Mouse (Mus musculus) liver, embryonic 14.5 days (tissue): ENCODE results near the gene Ncaph2. TPM values are rescaled to one million over a fixed set of nuclear protein-coding genes. Genes with fewer than 3 reads are reported as not detected.

Experiments
- ATAC-seq: fragments of 200-750 bp; cut with Nextera tagmentation; 2 replicates; pipeline ENCODE4 v1.8.0; 2017; ENCODE audit warnings: moderate number of reproducible peaks, mild to moderate bottlenecking, moderate library complexity; ENCODE audit not compliant: insufficient read depth
- DNase-seq, 3 experiments: peaks; one replicate each; pipeline ENCODE4 v3.0.0-alpha.2; 2012 to 2013; ENCODE audit warnings: low read depth in 3 of 3, low spot score in 3 of 3
- H3K27ac ChIP-seq: fragments of 300-500 bp; sonication (generic); 2 replicates; pipeline ENCODE4 v1.5.1; 2014; ENCODE audit warnings: moderate library complexity, mild to moderate bottlenecking, control low read depth, inconsistent platforms
- H3K27me3 ChIP-seq: fragments of 300-500 bp; sonication (generic); 2 replicates; pipeline ENCODE4 v1.6.1; 2014; ENCODE audit warnings: mild to moderate bottlenecking, low read length, moderate library complexity; ENCODE audit not compliant: control insufficient read depth, insufficient read depth
- H3K36me3 ChIP-seq: fragments of 300-500 bp; sonication (generic); replicated peaks from 2 replicates; pipeline ENCODE4 v1.6.1; 2014; ENCODE audit warnings: low read depth; ENCODE audit not compliant: control insufficient read depth, insufficient read depth
- H3K4me1 ChIP-seq, 2 experiments: fragments of 200-500 bp in 1 of 2; fragments of 300-500 bp in 1 of 2; sonication (generic) in 1 of 2; replicated peaks; 2 replicates each; pipeline ENCODE4 v1.6.1; 2012 to 2014; ENCODE audit warnings: antibody characterized with exemption in 1 of 2, inconsistent platforms in 1 of 2, low read length in 1 of 2; ENCODE audit not compliant: control insufficient read depth in 2 of 2, insufficient read depth in 2 of 2
- H3K4me2 ChIP-seq: fragments of 300-500 bp; sonication (generic); 2 replicates; pipeline ENCODE4 v1.6.1; 2014; ENCODE audit warnings: low read depth, mild to moderate bottlenecking, control low read depth, moderate library complexity
- H3K4me3 ChIP-seq, 2 experiments: fragments of 200-500 bp in 1 of 2; fragments of 300-500 bp in 1 of 2; sonication (generic) in 1 of 2; 2 replicates each; pipeline ENCODE4 v1.5.1; 2012 to 2014; ENCODE audit warnings: low read depth in 2 of 2, low read length in 2 of 2, mild to moderate bottlenecking in 2 of 2, control low read depth in 1 of 2, inconsistent platforms in 1 of 2, moderate library complexity in 1 of 2; ENCODE audit not compliant: insufficient read depth in 1 of 2
- H3K9ac ChIP-seq: fragments of 300-500 bp; sonication (generic); replicated peaks from 2 replicates; pipeline ENCODE4 v1.6.1; 2014; ENCODE audit warnings: mild to moderate bottlenecking, control low read depth, moderate library complexity
- H3K9me3 ChIP-seq: fragments of 300-500 bp; sonication (generic); 2 replicates; pipeline ENCODE4 v1.6.1; 2016; ENCODE audit warnings: low read length, mixed read lengths; ENCODE audit not compliant: control insufficient read depth
- CTCF ChIP-seq: IDR thresholded peaks from 2 replicates; pipeline ENCODE4 v1.5.1; 2016; ENCODE audit warnings: antibody characterized with exemption, low read depth, control low read depth
- EP300 ChIP-seq: IDR thresholded peaks from 2 replicates; pipeline ENCODE4 v1.6.1; 2016; ENCODE audit warnings: antibody characterized with exemption, low read depth
- WGBS: fragments of 180-500 bp; shearing (Covaris S2); extraction: QIAGEN DNeasy Blood & Tissue Kit; methylation state at CpG from one replicate; pipeline ENCODE4 v1.1.7; 2014; ENCODE audit not compliant: insufficient replicate concordance; 5-methylcytosine and 5-hydroxymethylcytosine counted together
- microRNA-seq: library from miRNA; unstranded; fragments of <30 nt; microRNA quantifications from one replicate; pipeline ENCODE4, GENCODE M21; 2016
- polyA plus RNA-seq, 2 experiments: library from polyadenylated mRNA; depleted of rRNA in 1 of 2; stranded (reverse) in 1 of 2; unstranded in 1 of 2; fragments of >200 nt; fragmentation: Nextera tagmentation in 1 of 2; extraction: Ambion mirVana in 1 of 2; gene quantifications; 2 replicates each; pipeline versions ENCODE4 v1.2.1 to v1.2.3; 2012 to 2014

Gene Ncaph2
- polyA plus RNA-seq, 2 experiments = 77.0 to 104 TPM

DNA sequence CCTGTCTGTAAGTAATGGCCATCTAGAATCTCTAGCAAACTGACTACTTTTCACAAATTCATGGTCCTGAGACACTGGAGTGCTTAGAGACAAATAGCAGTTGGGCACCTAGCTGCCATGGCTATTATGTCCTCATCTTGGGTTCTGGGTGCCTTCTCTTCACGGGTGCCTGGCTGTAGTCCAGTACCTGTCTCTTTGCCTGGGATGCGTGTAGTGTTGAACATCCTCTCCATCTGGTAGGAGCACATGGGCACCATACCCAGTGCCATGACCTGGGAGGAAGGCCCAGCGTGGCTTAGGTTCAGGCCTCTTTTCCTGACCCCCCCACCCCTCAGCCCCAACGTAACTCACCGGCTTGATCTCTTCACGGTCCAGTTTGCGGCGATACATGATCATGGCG lies 66.4 kb downstream of the Ncaph2 start:
- Histone ChIP-seq H3K4me1 (0 out of 4 replicates have a peak, but pooled peaks cover 0 to 4% of the 10 kb centered on the region in 2 experiments), H3K27me3 (no peaks in the 10 kb centered on the region), H3K4me3 (no peak overlapping the region), H3K36me3 (no peaks in the 10 kb centered on the region; the same call in 1 of the 2 replicates), H3K4me2 (no peak overlapping the region), H3K27ac (no peak overlapping the region), H3K9me3 (no peaks in the 10 kb centered on the region), H3K9ac (no peak overlapping the region)
- WGBS = 85% methylated on average over 9 of the region's 9 CpGs
- ATAC-seq (no peak), DNase-seq (no peak)
- TF ChIP-seq EP300 (no peak), CTCF (no peak)

Small RNA genes lying within 50 kb of the gene (microRNA-seq; reads per million reads assigned to microRNA genes)
- gene Mir6959 = not detected

Other genes with a start within 250 kb of the Ncaph2 start
- 12.0 and 13.6 TPM in 2 replicates for gene Tubgcp6, start 232.6 kb upstream of the Ncaph2 start, polyA plus RNA-seq (2012; rRNA removed)
- gene Tubgcp6, start 232.6 kb upstream of the Ncaph2 start, polyA plus RNA-seq (2014; fragmentation: Nextera tagmentation; extraction: Ambion mirVana) = 6.3 and 7.7 TPM in 2 replicates
- gene Hdac10, start 227.0 kb upstream of the Ncaph2 start, polyA plus RNA-seq (2012; rRNA removed) = 8.1 and 8.5 TPM in 2 replicates
- 5.3 and 6.3 TPM in 2 replicates for gene Hdac10, start 227.0 kb upstream of the Ncaph2 start, polyA plus RNA-seq (2014; fragmentation: Nextera tagmentation; extraction: Ambion mirVana)
- gene Mapk12, start 215.0 kb upstream of the Ncaph2 start, polyA plus RNA-seq (2012; rRNA removed) = 1.7 and 1.8 TPM in 2 replicates
- gene Mapk12, start 215.0 kb upstream of the Ncaph2 start, polyA plus RNA-seq (2014; fragmentation: Nextera tagmentation; extraction: Ambion mirVana) = 1.1 TPM in 2 replicates
- gene Mapk11, start 206.1 kb upstream of the Ncaph2 start, polyA plus RNA-seq (2012; rRNA removed) = 0.84 TPM in 2 replicates
- 0.49 and 0.83 TPM in 2 replicates for gene Mapk11, start 206.1 kb upstream of the Ncaph2 start, polyA plus RNA-seq (2014; fragmentation: Nextera tagmentation; extraction: Ambion mirVana)
- 21.6 and 23.7 TPM in 2 replicates for gene Plxnb2, start 174.9 kb upstream of the Ncaph2 start, polyA plus RNA-seq (2012; rRNA removed)
- gene Plxnb2, start 174.9 kb upstream of the Ncaph2 start, polyA plus RNA-seq (2014; fragmentation: Nextera tagmentation; extraction: Ambion mirVana) = 16.4 and 18.3 TPM in 2 replicates
- 4.5 TPM in 2 replicates for gene Dennd6b, start 159.2 kb upstream of the Ncaph2 start, polyA plus RNA-seq (2012; rRNA removed)
- 1.6 and 2.4 TPM in 2 replicates for gene Dennd6b, start 159.2 kb upstream of the Ncaph2 start, polyA plus RNA-seq (2014; fragmentation: Nextera tagmentation; extraction: Ambion mirVana)
- gene Ppp6r2, start 144.2 kb upstream of the Ncaph2 start, polyA plus RNA-seq (2012; rRNA removed) = 11.6 and 15.3 TPM in 2 replicates
- gene Ppp6r2, start 144.2 kb upstream of the Ncaph2 start, polyA plus RNA-seq (2014; fragmentation: Nextera tagmentation; extraction: Ambion mirVana) = 17.7 and 19.5 TPM in 2 replicates
- gene Sbf1, start 40.4 kb upstream of the Ncaph2 start, polyA plus RNA-seq (2012; rRNA removed) = 20.8 and 29.3 TPM in 2 replicates
- 17.8 and 23.5 TPM in 2 replicates for gene Sbf1, start 40.4 kb upstream of the Ncaph2 start, polyA plus RNA-seq (2014; fragmentation: Nextera tagmentation; extraction: Ambion mirVana)
- 2.5 and 2.7 TPM in 2 replicates for gene Adm2, start 33.0 kb upstream of the Ncaph2 start, polyA plus RNA-seq (2012; rRNA removed)
- 1.2 and 1.6 TPM in 2 replicates for gene Adm2, start 33.0 kb upstream of the Ncaph2 start, polyA plus RNA-seq (2014; fragmentation: Nextera tagmentation; extraction: Ambion mirVana)
- 9.7 and 11.2 TPM in 2 replicates for gene Miox, start 21.3 kb upstream of the Ncaph2 start, polyA plus RNA-seq (2012; rRNA removed)
- 10.2 and 10.8 TPM in 2 replicates for gene Miox, start 21.3 kb upstream of the Ncaph2 start, polyA plus RNA-seq (2014; fragmentation: Nextera tagmentation; extraction: Ambion mirVana)
- gene Lmf2, start 60 bp upstream of the Ncaph2 start, polyA plus RNA-seq (2012; rRNA removed) = 12.3 and 15.1 TPM in 2 replicates
- 17.2 and 18.9 TPM in 2 replicates for gene Lmf2, start 60 bp upstream of the Ncaph2 start, polyA plus RNA-seq (2014; fragmentation: Nextera tagmentation; extraction: Ambion mirVana)
- 9.8 and 10.7 TPM in 2 replicates for gene Sco2, start 18.1 kb downstream of the Ncaph2 start, polyA plus RNA-seq (2012; rRNA removed)
- gene Sco2, start 18.1 kb downstream of the Ncaph2 start, polyA plus RNA-seq (2014; fragmentation: Nextera tagmentation; extraction: Ambion mirVana) = 2.8 and 4.4 TPM in 2 replicates
- gene Tymp, start 21.3 kb downstream of the Ncaph2 start, polyA plus RNA-seq (2012; rRNA removed) = 0.70 and 0.88 TPM in 2 replicates
- gene Tymp, start 21.3 kb downstream of the Ncaph2 start, polyA plus RNA-seq (2014; fragmentation: Nextera tagmentation; extraction: Ambion mirVana) = 0.40 and 0.56 TPM in 2 replicates
- 0.76 and 0.89 TPM in 2 replicates for gene Odf3b, start 23.6 kb downstream of the Ncaph2 start, polyA plus RNA-seq (2012; rRNA removed)
- 0.57 and 1.3 TPM in 2 replicates for gene Odf3b, start 23.6 kb downstream of the Ncaph2 start, polyA plus RNA-seq (2014; fragmentation: Nextera tagmentation; extraction: Ambion mirVana)
- gene Klhdc7b, start 29.2 kb downstream of the Ncaph2 start, polyA plus RNA-seq (2012; rRNA removed) = not detected in 2 replicates
- not detected in 2 replicates for gene Klhdc7b, start 29.2 kb downstream of the Ncaph2 start, polyA plus RNA-seq (2014; fragmentation: Nextera tagmentation; extraction: Ambion mirVana)
- gene Syce3, start 54.8 kb downstream of the Ncaph2 start, polyA plus RNA-seq (2012; rRNA removed) = not detected in 2 replicates
- gene Syce3, start 54.8 kb downstream of the Ncaph2 start, polyA plus RNA-seq (2014; fragmentation: Nextera tagmentation; extraction: Ambion mirVana) = not detected in 2 replicates
- gene Cpt1b, start 70.1 kb downstream of the Ncaph2 start, polyA plus RNA-seq (2012; rRNA removed) = 1.5 and 1.9 TPM in 2 replicates
- 2.1 and 2.2 TPM in 2 replicates for gene Cpt1b, start 70.1 kb downstream of the Ncaph2 start, polyA plus RNA-seq (2014; fragmentation: Nextera tagmentation; extraction: Ambion mirVana)
- 0.57 and 0.89 TPM in 2 replicates for gene C730034F03Rik, start 73.9 kb downstream of the Ncaph2 start, polyA plus RNA-seq (2012; rRNA removed)
- gene C730034F03Rik, start 73.9 kb downstream of the Ncaph2 start, polyA plus RNA-seq (2014; fragmentation: Nextera tagmentation; extraction: Ambion mirVana) = 0.56 and 0.69 TPM in 2 replicates
- gene Gm44502, start 74.0 kb downstream of the Ncaph2 start, polyA plus RNA-seq (2012; rRNA removed) = 0.19 and 0.58 TPM in 2 replicates
- 0.14 and 0.34 TPM in 2 replicates for gene Gm44502, start 74.0 kb downstream of the Ncaph2 start, polyA plus RNA-seq (2014; fragmentation: Nextera tagmentation; extraction: Ambion mirVana)
- 13.7 and 19.3 TPM in 2 replicates for gene Chkb, start 74.2 kb downstream of the Ncaph2 start, polyA plus RNA-seq (2012; rRNA removed)
- gene Chkb, start 74.2 kb downstream of the Ncaph2 start, polyA plus RNA-seq (2014; fragmentation: Nextera tagmentation; extraction: Ambion mirVana) = 18.3 and 20.5 TPM in 2 replicates
- 0.02 and 0.08 TPM in 2 replicates for gene Mapk8ip2, start 98.2 kb downstream of the Ncaph2 start, polyA plus RNA-seq (2012; rRNA removed)
- not detected in 2 replicates for gene Mapk8ip2, start 98.2 kb downstream of the Ncaph2 start, polyA plus RNA-seq (2014; fragmentation: Nextera tagmentation; extraction: Ambion mirVana)
- 3.2 and 3.4 TPM in 2 replicates for gene Arsa, start 121.7 kb downstream of the Ncaph2 start, polyA plus RNA-seq (2012; rRNA removed)
- gene Arsa, start 121.7 kb downstream of the Ncaph2 start, polyA plus RNA-seq (2014; fragmentation: Nextera tagmentation; extraction: Ambion mirVana) = 2.7 and 3.1 TPM in 2 replicates
- 2.0 and 2.1 TPM in 2 replicates for gene Shank3, start 143.9 kb downstream of the Ncaph2 start, polyA plus RNA-seq (2012; rRNA removed)
- 0.39 and 0.63 TPM in 2 replicates for gene Shank3, start 143.9 kb downstream of the Ncaph2 start, polyA plus RNA-seq (2014; fragmentation: Nextera tagmentation; extraction: Ambion mirVana)
- 0.04 and 0.05 TPM in 2 replicates for gene Acr, start 212.6 kb downstream of the Ncaph2 start, polyA plus RNA-seq (2012; rRNA removed)
- not detected in 2 replicates for gene Acr, start 212.6 kb downstream of the Ncaph2 start, polyA plus RNA-seq (2014; fragmentation: Nextera tagmentation; extraction: Ambion mirVana)
- 5.7 and 6.2 TPM in 2 replicates for gene Rabl2, start 236.2 kb downstream of the Ncaph2 start, polyA plus RNA-seq (2012; rRNA removed)
- gene Rabl2, start 236.2 kb downstream of the Ncaph2 start, polyA plus RNA-seq (2014; fragmentation: Nextera tagmentation; extraction: Ambion mirVana) = 6.9 and 7.5 TPM in 2 replicates